Mouse (Mus musculus) layer of hippocampus, postnatal 25 days (tissue): ENCODE data around the gene Wdr46. TPM values are rescaled to one million over a fixed set of nuclear protein-coding genes. Genes with fewer than 3 reads are reported as not detected.
"Not testable (repeated sequence)": the region's sequence is repeated elsewhere in the genome, so short reads cannot be mapped to it uniquely, and the experiment has no call there.

ENCODE experiments used
- DNase-seq, 2 experiments: peaks; one replicate each; pipeline ENCODE4 v3.0.0; 2022; ENCODE audit warnings: mixed read lengths in 2 of 2, low spot score in 1 of 2; ENCODE audit errors: extremely low spot score in 1 of 2
- total RNA-seq, 2 experiments: library from RNA; stranded (reverse); gene quantifications; 2 replicates each; pipeline ENCODE4 v1.2.3; 2021

The Wdr46 gene
- 10 to 100 TPM; 13.2 to 14.2 TPM for total RNA-seq

DNA sequence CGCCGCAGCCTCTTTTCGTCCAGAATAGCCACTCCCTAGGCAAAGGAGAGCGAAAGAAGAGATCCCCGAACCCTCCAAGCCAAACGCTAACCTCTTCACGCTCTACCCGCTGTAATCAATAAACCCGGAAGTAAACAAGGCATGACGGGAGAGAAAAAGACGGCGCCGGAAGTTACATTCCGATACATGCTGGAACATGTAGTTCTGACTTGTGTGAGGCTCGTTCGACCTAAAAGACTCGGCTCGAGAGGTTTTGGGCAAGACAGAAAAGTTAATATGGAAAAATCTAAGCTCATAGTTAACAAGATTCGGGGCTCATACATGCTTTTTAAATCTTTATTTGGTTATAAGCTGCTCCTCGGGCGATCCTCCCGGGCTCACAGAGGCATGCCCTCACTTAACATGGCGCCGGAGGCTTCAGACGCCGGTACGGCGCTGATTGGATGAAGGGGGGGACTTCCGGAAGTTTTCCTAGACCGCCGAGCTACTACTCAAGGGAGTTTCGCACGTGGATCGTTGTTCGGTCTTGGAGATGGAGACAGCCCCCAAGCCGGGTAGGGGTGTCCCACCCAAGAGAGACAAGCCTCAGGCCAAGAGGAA is at the start of gene Wdr46, which contains the start of gene Pfdn6:
Gene Wdr46 (plus strand): TSS at position 455 of the 600 bp plus-strand sequence.
Gene Pfdn6 (minus strand): TSS at position 138 of the 600 bp plus-strand sequence.
- peak; percentile 67 to 83 for DNase-seq

DNA sequence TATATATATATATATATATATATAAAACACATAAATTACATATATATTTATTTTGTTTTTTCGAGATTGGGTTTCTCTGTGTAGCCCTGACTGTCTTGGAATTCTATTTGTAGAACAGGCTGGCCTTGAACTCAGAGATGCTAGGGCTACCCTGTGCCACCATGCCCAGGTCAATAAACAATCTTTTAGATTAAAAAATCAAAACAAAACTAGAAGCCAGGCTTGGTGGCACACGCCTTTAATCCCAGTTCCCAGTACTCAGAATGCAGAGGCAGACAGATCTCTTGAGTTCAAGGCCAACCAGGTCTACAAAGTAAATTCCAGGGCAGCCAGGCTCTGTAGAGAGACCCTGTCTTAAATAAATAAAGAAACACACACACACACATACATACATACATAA is 49.1 kb upstream of the Wdr46 start:
- no peak for DNase-seq

DNA sequence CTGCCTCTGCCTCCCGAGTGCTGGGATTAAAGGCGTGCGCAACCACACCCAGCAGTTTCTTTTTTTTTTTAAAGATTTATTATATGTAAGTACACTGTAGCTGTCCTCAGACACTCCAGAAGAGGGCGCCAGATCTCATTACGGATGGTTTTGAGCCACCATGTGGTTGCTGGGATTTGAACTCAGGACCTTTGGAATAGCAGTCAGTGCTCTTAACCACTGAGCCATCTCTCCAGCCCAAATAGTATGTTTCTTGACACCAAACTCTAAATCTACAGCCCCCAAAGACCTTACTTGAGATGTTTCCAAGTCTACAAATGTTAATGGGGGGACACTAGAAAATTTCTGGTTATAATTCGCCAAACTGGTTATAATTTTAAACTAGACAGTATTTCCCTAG is 48.6 kb upstream of the Wdr46 start:
- DNase-seq = not testable (repeated sequence)

DNA sequence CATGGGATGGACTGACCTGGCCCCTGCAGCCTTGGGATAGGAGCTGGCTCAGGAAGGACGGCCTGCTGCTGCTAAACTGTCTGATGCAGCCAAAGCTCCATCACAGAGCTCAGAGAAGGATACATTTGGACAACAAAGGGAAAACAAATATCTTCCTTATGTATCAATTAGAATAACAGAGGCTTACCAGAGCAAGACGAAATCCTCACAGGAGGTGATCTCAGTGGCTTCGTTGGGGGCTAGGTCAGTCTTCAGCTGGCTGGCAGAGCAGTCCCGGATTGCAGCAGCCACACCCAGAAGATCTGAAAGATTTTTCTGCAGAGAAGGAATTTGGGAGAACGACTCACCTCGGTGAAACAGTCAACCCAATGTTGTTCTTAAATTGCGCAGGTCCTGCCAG is 48.0 kb upstream of the Wdr46 start:
- no peak for DNase-seq

DNA sequence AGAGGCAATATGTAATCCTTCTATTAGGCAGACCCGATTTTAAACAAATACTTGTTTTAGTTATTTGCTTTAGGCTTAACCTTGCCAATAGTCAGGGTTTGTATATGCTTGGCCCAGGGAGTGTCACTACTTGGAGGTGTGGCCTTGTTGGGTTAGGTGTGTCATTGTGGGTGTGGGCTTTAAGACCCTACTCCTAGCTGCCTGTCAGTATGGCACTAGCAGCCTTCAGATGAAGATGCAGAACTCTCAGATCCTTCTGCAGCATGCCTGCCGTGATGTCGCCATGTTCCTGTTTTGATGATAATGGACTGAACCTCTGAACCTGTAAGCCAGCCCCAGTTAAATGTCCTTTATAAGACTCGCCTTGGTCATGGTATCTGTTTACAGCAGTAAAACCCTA is 47.4 kb upstream of the Wdr46 start:
- DNase-seq = not testable (repeated sequence)

DNA sequence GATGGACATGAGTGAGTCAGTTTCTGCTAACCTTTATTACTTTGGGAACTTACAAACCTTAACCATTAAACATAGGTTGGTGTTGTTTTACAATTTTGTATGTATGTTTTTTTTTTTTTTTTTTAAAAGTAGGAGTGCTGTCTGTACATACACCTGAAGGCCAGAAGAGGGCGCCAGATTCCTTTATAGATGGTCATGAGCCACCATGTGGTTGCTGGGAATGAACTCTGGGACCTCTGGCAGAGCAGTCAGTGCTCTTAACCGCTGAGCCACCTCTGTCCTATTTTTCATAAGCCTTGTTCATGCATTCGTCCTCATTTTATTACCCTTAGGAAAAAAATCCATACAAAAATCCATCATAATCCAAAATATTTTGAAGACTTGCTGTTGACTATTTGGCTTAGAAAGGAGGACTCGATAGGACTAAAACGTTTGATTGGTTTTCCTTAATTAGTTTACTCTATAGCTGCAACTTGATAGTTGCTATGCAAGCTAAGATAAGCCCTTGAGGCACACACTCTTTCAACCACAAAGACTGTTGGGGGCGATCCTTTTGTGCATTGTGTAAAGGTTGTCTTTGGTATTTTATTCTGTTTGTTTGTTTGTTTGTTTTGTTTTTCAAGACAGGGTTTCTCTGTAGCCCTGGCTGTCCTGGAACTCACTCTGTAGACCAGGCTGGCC is 43.2 kb upstream of the Wdr46 start:
- DNase-seq = no peak

DNA sequence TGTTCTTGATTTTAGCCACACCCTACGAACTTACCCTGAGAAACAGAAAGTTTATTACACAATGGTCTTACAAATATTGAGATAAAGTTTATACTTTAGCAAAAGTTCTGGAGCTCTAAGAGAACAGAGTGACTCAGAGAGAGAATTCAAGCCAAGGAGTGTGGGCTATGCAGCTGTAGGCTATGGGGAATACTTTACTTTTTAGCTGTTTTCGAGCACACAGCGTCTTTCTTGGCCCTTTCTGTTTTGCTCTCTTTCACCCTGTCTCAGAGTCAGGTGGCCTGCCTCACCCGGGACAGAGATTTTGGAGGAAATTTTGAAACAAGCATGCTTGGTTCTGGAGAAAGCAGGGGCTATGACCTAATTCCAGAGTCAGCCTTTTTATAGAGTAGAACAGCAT is 42.3 kb upstream of the Wdr46 start:
- DNase-seq = not testable (repeated sequence)

DNA sequence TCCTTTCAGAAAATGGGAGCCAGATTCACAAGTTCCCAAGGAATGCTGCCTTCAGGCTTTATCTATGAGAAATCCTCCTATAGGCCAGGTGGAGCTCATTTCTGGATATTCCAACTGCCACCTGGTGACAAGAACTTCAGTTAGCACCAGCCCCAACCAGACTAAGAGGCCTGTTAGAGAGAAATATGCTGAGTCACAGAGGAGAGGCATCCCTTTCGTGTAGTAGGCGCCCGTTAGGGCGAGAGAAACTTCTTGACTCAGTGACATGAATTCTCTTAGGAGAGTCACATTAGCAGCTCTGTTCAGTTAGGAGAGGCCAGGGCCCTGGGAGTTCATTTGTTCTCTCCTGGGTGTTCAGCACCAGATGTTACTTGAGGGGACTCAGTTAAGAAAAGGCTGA is 40.8 kb upstream of the Wdr46 start:
- DNase-seq = no peak

DNA sequence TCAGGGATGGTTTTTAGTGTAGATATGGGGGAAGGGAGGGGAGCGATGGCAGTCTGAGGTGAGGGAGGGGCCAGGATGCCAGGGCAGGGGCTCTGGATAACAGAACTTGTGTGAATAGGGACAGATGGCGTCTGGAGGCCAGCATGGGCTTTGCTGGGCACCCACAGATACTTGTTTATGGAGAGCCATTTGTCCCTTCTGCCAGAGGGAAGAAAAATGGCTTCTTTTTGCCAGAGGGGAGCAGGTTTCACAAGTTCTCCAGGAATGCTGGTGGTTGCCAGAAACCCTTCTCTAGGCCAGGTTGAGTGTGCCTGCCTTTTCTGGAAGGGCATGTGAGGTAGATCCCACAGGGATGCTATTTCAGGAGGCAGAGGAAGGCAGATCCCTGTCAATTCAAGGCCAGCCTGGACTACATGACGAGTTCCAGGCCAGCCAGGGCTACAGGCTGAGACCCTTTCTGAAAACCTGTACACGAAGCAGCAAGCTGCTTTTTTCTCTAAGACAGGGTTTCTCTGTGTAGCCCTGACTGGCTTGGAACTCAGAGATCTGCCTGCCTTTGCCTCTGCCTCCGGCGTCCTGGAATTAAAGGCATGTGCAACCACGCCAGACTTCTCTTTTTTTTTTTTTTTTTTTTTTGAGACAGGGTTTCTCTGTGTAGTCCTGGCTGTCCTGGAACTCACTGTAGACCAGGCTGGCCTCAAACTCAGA is 40.0 kb upstream of the Wdr46 start:
- no peak for DNase-seq

DNA sequence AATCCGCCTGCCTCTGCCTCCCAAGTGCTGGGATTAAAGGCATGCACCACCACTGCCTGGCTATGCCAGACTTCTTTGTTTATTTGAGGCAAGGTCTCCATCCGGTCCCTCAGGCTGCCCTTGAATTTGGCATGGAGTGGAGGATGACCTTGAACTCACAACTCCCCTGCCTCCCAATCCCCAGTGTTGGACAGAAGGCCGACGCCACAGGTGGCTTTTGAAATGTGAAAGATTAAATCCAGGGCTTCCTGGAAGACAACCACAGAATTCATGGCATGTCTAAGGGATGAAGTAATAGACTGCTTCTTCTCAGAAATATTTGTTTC is 39.5 kb upstream of the Wdr46 start:
- no peak for DNase-seq

DNA sequence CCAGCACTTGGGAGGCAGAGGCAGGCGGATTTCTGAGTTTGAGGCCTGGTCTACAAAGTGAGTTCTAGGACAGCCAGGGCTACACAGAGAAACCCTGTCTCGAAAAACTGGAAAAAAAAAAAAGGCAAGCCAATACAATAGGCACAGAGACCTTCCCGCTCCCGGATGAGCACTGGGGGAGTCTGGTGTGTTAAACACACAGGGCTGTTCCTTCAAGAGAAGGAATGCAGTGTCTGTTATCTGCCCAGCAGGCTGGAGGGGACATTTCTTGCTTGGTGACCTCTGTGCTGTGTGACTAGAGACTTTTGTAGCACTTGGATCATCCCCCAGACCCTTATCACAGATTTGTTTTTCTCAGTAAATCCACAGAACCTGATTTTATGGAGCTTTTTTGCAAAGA is 38.8 kb upstream of the Wdr46 start:
- DNase-seq = no peak

DNA sequence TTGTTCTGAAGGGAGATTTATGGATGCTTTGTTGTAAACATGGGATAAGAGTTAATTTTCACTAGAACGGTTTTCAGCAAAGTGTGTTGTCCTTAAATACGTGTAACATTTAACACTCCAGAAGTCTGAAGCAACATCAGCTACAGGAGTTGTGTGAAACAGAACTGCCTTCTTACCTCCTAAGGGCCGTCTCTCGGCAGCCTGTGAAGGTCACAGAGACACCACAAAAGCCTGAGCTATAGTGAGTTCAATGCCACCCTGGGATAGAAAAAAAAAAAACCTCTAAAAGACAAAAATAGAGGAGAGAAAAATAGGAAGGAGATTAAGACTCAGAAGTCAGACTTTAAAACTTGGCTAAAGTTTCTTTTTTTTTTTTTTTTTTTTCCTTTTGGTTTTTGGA is 38.4 kb upstream of the Wdr46 start:
- DNase-seq = no peak

DNA sequence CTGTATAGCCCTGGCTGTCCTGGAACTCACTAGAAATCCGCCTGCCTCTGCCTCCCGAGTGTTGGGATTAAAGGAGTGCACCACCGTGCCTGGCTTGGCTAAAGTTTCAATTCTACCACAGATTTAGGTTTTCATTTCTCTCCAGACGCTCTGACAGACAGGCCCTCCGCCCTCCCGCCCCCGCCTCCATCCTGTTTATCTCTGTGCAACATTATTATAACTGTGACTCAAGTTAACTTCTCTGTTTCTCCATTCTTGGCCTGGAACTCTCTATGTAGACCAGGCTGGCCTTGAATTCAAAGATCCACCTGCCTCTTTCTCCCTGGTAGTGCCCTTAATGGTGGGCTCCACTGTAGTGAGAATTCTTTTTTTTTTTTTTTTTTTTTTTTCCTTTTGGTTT is 38.0 kb upstream of the Wdr46 start:
- no peak for DNase-seq

DNA sequence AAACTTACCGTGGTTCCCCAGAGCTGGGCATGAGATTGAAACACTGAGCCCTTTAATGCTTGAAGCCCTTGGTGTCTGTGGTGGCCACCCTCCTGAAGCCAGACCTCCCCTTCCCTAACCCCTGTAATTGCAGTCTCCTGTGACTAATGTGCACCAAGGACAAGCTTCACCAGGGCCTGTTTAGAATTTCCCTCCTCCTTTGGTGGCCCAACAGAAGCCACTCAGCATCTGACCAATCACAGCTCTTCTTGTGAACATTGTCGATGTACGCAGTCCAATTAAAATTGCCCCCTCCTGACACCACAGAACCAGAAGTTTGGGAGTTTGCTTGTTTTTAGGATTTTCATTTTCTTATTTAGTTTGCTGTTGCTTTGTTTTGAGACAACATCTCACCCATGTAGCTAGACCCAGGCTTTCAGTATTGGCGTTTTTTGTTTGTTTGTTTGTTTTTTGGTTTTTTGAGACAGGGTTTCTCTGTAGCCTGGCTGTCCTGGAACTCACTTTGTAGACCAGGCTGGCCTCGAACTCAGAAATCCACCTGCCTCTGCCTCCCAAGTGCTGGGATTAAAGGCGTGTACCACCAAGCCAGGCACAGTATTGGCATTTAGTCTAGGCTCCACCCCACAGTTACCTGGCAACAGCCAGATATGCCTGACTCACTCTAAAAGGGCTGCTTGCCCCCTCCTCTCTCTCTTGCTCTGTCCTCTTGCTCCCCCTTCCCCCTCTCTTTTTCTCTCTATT is 36.4 kb upstream of the Wdr46 start:
- not testable (repeated sequence) for DNase-seq

DNA sequence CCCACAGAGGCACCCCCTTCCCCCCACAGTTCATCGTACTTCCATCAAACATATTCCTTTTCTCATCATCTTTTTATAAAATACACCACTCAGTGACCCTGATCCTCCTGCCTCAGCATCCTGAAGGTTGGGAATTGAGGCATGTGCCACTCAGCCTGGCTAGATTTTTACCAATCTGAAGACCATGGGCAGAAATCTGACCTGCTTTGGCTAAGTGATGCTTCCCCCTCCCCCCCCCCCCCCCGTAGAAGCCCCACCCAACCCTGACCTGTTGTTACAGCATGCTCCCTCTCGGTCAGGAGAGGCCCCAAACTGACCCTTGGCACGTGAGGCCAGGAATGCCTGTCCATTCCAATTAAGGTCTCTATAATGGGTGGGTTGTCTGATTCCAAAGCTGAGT is 35.6 kb upstream of the Wdr46 start, which contains the start of gene Platr17:
Gene Platr17 (plus strand): TSS at position 301 of the 400 bp plus-strand sequence.
- DNase-seq = not testable (repeated sequence)

DNA sequence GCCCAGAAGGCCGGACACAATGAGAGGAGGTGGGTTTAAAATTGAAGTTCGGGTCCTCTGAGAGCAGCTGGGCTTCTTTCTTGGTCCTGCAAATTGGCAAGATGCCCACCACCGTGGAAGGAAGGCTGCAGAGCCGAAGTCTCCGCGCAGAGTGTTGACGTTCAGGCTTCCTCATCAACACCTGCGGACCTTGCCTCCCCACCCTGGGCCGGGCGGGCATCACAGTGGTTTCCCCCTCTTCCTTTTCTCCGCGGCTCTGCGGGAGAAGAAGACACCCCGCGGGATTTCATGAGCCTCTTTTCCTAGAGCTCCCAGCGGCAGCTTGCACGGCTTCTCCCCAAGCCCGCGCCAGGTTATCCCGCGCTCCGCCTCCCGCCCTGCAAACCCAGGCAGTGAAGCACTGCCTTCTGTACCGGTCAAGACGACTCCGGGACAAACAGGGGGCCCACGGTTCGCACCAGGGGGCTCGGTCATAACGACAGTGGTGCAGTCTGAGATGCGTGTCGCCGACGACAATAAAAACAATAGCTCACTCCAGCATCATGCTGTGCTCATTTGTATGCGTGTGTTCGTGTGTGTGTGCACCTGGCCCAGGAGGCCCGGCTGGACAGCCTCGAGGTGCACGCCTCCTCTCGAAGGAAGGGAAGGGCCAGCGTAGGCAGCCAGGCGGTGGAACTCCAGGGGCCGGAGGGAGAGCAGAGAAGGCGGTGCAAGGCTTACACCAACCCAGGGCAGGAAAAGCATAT is 32.0 kb upstream of the Wdr46 start:
- peak; percentile 36 to 48 for DNase-seq

DNA sequence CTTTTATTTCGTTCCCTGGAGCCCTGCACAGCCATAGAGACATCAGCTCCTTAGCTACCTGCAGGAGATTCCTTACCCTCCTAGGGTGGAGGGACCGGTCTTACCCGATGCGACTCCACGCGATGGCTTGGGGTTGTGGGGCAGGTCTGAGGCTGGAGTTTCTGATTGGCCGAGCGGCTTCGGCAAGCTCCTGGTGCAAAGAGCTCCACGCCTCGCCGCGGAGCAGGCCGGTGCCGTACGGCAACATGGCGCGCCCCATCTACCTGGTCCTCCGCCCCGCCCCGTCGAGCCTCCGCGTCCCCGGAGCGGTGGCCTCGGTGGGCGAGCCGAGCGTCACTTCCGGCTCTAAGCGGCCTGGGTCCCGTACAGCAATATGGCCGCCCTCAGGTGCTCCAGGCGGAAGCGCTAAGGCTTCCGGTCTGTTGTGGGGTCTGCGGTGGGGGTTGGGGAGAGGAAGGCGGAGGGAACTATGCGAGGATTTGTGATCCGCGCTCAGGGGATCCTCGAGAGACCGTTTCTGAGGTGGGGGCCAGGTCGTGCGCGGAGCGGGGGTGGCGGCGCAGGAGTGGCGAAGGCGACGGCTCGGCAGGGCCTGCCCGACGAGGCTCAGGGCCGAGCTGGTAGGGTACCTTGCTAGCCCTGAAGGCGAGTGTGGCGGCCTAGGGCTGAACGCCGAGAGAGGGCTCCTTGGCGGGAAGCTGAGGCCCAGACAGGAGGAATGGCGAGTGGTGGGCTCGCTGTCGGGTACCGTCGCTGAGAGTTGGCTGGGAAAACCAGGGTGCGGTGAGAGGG is 31.2 kb upstream of the Wdr46 start, which contains the start of gene Daxx:
Gene Daxx (plus strand): TSS at position 338 of the 792 bp plus-strand sequence.
- peak; percentile 91 to 96 for DNase-seq

DNA sequence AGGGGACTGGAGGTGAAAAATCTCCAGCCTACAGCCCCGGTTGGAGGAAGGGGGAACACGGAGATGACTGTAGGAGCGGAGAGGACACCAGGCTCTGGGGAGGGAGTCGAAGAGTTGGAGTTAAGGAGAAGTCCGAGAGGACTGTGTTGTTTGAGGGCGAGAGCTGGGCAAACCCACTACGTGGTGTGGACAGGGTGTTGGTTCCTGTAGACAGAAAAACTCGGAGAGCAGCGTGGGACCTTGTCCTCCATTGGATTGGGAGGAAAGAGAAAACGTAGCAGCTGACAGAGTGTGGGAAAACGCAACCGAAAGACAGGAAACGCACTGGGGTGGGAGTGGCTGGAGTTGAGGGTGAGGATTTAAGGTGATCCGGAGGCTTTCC is 30.6 kb upstream of the Wdr46 start:
- no peak for DNase-seq

DNA sequence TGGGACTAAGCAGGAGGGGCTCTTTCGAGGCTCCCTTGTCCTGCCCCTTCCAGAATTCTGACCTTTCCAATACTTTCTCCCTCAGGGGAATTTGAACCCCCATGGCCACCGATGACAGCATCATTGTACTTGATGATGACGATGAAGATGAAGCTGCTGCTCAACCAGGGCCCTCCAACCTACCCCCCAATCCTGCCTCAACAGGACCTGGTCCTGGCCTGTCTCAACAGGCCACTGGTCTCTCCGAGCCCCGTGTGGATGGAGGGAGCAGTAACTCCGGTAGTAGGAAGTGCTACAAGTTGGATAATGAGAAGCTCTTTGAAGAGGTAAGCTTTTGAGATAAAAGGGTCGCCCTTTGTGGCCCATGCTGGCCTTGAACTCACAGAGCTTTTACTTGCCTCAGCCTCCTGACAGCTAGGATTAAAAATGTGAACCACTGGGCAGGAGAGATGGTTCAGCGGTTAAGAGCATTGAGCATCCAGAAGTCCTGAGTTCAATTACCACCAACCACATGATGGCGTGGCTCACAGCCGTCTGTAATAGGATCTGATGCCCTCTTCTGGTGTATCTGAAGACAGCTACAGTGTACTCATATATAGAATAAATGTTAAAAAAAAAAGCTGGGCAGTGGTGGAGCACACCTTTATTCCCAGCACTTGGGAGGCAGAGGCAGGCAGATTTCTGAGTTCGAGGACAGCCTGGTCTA is 30.0 kb upstream of the Wdr46 start:
- no peak for DNase-seq
